Mouse (Mus musculus) macrophage (primary cell): ENCODE results near the gene Casq2. TPM values are rescaled to one million over a fixed set of nuclear protein-coding genes. Genes with fewer than 3 reads are reported as not detected.

Source experiments
- H3K27ac ChIP-seq: fragments of 350-480 bp; formaldehyde crosslinking; 2 replicates; pipeline ENCODE4 v1.9.0; 2021
- H3K36me3 ChIP-seq: fragments of 350-480 bp; formaldehyde crosslinking; 2 replicates; pipeline ENCODE4 v1.9.0; 2021; ENCODE audit errors: inconsistent target
- H3K4me3 ChIP-seq: fragments of 350-480 bp; formaldehyde crosslinking; 2 replicates; pipeline ENCODE4 v1.9.0; 2021; ENCODE audit errors: inconsistent target
- H3K79me2 ChIP-seq: fragments of 350-480 bp; formaldehyde crosslinking; 2 replicates; pipeline ENCODE4 v1.9.0; 2021; ENCODE audit errors: inconsistent target
- WGBS: methylation state at CpG from one replicate; pipeline ENCODE4 v1.1.7; 2026; ENCODE audit warnings: inconsistent platforms; ENCODE audit not compliant: missing documents; 5-methylcytosine and 5-hydroxymethylcytosine counted together
- polyA plus RNA-seq: library from polyadenylated mRNA; stranded (reverse); fragments of 250-400 nt; gene quantifications from 3 replicates; pipeline ENCODE4 v1.2.4, GENCODE M21; 2018; ENCODE audit warnings: inconsistent platforms

The Casq2 gene
- polyA plus RNA-seq, 1 experiment from 2014 or later = not detected

DNA sequence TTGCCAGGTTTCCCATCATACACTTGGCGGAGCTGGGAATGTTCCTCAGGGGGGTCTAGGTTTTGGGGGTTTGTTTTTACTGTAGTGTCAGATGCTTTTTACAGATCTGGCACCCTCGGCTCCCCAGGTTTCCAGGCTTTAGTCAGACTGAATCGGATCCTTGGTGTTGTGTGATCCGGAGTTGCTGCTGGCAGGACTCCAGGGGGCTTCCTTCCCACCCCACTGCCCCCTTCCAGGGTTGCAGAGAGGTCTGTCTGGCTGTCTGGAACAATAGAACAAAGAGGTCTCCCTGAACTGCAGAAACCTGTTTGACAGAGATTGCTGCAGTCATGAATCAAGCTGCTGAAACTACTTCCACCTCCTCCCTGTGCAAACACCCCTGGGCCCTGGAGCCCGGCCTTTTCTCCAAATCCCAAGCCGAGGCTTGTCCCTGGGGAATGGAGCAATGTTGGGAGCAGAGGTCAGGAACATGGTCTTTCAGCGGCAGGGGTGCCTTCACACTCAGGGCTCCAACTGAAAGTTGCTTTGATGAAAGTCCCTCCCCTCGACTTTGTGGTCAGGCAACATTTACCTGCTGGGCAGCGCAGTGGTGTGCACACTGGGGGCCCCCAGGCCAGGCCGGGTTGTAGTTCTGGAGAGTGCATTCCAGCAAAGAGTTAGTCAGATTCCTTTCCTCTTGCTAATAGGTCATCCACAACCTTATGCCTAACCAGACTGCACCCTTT is 49.3 kb downstream of the Casq2 start:
- no peak overlapping the region for H3K4me3 ChIP-seq
- 32% methylated on average over 10 of the region's 10 CpGs for WGBS
- H3K27ac ChIP-seq = no peak overlapping the region
- H3K79me2 ChIP-seq = no peaks in the 10 kb centered on the region
- H3K36me3 ChIP-seq = no peaks in the 10 kb centered on the region

DNA sequence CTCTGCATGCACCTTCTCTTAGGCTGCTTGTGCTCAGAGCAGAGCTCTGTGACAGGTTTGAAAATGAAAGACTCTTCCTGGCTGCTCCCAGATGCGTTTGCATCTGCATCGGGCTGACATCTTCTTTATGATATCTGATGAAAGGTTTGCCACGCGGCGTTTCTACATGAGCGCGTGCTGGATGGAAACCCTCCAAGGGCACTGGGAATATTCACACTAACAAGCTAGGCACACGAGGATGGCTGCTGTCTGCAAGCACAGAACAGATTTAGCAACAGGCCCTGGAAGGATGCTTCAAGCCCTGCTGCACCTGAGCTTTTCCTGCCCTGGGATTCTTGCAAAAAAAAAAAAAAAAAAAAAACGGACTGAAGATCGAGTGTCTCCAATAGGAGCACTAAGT is 50.9 kb downstream of the Casq2 start:
- 86% methylated on average over 10 of the region's 10 CpGs for WGBS
- Histone ChIP-seq H3K4me3 (no peak overlapping the region), H3K27ac (no peak overlapping the region), H3K79me2 (no peaks in the 10 kb centered on the region), H3K36me3 (no peaks in the 10 kb centered on the region)

DNA sequence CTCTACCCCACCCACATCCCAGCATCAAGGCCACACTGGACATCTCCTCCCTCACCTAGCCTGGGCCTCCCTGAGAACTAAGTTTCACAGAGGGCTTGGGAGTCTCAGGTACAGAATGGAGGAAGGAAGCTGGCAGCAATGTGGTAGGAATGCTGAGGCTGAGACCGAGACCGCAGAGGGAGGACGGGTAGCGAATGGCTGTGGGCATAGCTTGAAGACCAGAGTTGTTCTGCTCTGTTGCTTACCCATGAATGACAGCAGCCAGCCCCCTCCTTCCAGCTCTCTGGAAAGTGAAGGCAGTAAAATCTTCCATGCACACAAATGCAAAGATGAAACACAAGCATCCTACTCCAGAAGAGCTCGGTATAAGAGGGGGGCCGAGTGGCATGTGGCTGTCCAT is 52.7 kb downstream of the Casq2 start:
- H3K36me3 ChIP-seq = no peaks in the 10 kb centered on the region
- H3K4me3 ChIP-seq = no peak overlapping the region
- H3K79me2 ChIP-seq = no peaks in the 10 kb centered on the region
- H3K27ac ChIP-seq = no peak overlapping the region
- 84% methylated on average over 6 of the region's 6 CpGs for whole genome bisulfite sequencing

DNA sequence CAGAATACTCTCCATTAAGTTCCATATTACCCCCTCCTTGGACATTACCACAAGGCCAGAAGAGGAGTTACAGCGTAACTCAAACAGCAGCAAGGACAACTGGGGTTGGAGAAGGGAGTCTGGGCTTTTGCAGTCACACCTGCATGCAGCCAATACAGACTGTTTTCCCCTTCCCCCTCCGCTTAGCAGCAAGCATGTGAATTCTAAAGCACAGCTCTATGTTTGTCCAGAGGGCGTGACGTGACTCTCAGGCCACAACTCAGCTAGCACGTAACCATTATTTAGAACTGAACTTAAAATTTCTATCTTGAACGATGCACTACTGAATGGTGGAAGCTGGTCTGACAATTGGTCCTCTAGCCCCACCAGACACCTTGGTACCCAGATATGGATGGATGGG is 54.4 kb downstream of the Casq2 start:
- Histone ChIP-seq H3K27ac (no peak overlapping the region), H3K79me2 (no peaks in the 10 kb centered on the region), H3K4me3 (no peak overlapping the region), H3K36me3 (no peaks in the 10 kb centered on the region)
- WGBS = 88% methylated on average over 6 of the region's 6 CpGs

DNA sequence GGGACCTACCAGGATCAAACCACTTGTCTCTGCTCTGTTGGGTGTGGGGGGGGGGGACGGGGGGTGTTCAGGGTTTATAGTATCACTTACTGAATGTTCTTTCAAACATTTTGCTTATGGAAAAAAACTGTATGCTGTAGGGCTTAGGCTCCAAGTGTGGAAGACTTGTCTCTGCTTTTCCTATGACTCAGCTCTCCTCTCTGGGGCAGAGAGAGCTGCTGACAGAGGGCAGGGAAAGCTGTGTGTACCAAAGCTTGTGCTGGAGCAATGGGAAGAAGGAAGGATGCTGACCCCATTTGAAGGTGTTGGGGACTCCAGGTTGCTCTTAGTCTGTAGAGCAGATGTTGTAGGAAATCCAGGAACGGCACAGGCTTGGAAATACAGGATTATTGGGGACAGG is 55.2 kb downstream of the Casq2 start:
- H3K4me3 ChIP-seq = no peak overlapping the region
- WGBS = 100% methylated on average over 2 of the region's 2 CpGs
- no peak overlapping the region for H3K27ac ChIP-seq
- H3K36me3 ChIP-seq = no peaks in the 10 kb centered on the region
- no peaks in the 10 kb centered on the region for H3K79me2 ChIP-seq

DNA sequence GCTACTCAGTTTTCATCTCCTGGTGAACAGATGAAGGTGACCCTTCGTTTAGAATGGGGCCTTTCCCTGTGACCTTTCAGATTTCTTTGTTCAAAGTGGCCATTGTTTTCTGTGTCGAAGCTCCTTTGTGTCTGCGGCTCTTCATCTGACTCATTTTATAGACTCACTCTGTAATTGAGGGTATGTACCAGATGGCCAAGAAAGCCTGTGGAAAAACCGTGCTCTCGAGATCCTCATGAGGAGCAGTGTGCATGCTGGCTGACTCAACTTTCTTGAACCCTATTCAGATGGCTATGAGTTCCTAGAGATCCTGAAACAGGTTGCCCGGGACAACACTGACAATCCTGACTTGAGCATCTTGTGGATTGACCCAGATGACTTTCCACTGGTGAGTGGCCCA is 55.7 kb downstream of the Casq2 start:
- no peak overlapping the region for H3K4me3 ChIP-seq
- H3K36me3 ChIP-seq = no peaks in the 10 kb centered on the region
- no peaks in the 10 kb centered on the region for H3K79me2 ChIP-seq
- H3K27ac ChIP-seq = no peak overlapping the region
- 74% methylated on average over 6 of the region's 6 CpGs for WGBS

DNA sequence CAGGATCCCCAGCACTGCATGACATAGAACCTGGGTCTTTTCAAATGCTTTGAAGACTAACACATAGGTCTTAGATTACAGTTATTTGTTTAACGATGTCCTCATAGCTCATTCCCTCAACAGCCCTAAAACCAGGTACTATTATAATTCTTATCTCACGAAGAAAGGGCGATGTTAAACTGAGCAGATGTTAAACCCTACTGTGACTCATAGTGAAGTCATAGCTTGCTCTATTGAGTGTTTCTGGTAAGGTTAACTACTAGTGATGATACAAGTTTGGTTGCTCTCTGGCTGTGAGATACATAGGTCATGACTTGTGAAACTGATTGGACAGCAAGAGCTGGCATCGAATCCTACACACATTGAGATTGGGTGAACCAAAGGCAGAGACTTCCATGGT is 56.7 kb downstream of the Casq2 start:
- Histone ChIP-seq H3K4me3 (no peak overlapping the region), H3K27ac (no peak overlapping the region), H3K36me3 (no peaks in the 10 kb centered on the region), H3K79me2 (no peaks in the 10 kb centered on the region)
- 97% methylated on average over 4 of the region's 4 CpGs for WGBS

DNA sequence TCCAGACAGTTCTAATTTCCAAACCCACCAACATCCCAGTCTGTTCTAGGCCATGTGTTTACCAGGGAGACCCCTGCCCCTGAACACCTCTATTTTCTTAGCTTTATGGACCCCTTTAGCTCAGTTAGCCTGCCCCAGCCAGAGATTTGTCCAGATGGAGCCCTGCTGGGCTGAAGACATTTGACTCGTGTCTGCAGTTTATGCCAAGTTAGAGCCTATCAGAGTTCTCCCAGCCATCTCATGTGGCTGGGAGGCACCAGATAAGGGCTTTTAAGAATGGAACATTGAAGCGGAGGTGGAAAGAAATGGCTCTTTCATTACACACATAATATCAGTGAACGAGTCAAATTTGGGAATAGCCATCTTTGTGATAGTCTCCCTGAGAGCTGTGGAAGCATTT is 57.3 kb downstream of the Casq2 start:
- H3K4me3 ChIP-seq = no peak overlapping the region
- no peak overlapping the region for H3K27ac ChIP-seq
- 90% methylated on average over 3 of the region's 3 CpGs for WGBS
- H3K36me3 ChIP-seq = no peaks in the 10 kb centered on the region
- H3K79me2 ChIP-seq = no peaks in the 10 kb centered on the region

DNA sequence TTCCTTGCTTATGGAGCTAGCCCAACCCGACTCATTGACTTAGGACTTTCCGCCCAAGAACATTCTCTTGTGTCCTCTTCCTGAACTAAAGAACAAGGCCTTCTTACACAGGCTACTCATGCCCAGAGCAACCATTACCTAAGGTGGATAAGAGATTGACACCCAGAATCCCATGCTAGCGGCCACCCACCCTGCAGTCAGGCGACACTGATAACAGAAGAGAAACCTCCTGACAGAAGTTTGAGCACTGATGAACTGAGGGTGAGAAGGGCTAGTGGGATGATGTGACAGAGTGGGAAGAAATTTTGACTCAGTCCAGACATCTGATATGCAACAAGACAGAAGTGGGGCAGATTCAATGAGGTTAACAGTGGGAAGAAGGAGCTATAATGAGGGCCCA is 58.2 kb downstream of the Casq2 start:
- no peaks in the 10 kb centered on the region for H3K79me2 ChIP-seq
- H3K36me3 ChIP-seq = no peaks in the 10 kb centered on the region
- no peak overlapping the region for H3K4me3 ChIP-seq
- 95% methylated on average over 4 of the region's 4 CpGs for WGBS
- H3K27ac ChIP-seq = no peak overlapping the region

DNA sequence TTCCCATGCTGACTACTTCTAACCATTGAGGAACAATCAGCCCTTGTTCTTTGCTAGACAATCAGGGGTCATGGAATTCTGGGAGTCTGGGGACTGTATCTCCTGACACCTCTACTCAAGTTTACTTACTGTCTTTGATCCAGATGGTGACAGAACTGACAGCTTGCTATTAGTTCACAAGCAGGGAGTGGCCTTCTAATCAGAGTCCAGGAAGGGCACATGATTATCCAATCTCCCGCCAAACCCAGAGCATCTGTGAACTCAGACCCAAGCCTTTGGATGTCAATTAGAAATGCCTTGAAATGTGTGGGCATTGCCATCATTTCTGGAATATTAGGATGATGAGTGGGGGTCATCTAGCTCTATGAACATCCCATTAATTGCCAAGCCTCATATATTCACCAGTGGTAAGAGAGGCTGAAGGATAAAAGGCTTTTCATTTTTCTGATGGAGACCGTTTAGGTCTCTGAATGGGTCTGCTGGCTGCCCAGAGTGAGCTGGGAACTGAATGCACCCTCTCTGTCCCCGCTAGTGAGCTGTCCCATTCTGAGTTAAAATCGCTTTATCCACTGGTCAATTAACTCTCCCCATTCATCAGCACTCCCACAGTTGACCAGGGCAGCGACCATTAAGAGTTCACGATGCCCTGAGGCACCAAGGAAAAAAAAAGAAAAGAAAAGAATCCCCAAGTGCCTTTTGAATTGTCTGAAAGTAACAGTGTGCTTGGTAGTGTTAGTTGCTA is 59.6 kb downstream of the Casq2 start:
- no peaks in the 10 kb centered on the region for H3K36me3 ChIP-seq
- H3K79me2 ChIP-seq = no peaks in the 10 kb centered on the region
- H3K4me3 ChIP-seq = no peak overlapping the region
- 81% methylated on average over 4 of the region's 6 CpGs for WGBS
- H3K27ac ChIP-seq = no peak overlapping the region

DNA sequence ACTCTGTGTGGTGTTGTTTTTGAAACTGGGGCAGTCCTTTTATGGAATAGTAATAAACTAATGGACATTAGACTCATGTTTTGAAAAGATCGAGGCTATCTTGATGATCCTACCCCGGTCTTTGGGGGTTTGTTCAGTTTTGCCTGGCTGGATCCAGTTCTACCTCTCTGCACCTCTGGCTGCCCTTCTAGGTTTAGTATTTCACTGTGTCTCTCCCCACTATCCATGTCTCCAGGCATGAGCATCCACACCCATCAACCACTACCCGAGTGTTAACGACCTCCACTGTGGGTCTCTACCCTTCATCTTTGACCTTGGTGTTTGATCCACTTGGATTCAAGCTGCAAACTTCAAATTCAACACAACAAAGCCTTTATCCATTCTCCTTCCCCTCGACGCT is 60.2 kb downstream of the Casq2 start:
- Histone ChIP-seq H3K36me3 (no peaks in the 10 kb centered on the region), H3K79me2 (no peaks in the 10 kb centered on the region), H3K27ac (no peak overlapping the region), H3K4me3 (no peak overlapping the region)
- WGBS = 89% methylated on average over 6 of the region's 6 CpGs

DNA sequence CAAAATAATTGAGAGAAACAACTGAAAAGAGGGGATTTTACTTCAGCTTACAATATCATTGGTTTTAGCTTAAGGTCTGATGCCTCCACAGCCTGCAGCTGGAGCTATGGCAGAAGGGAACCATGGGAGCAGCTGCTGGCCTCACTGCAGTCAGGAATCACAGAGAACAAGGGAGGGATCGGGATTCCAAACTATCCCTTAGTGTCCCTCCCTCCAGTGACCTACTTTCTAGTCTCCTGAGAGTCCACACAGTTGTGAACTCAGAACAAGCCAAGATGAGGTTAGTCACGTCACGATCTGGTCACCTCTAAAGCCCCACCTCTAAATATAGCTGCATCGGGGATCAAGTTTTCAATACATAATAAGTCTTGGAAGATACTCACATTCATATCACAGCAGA is 61.0 kb downstream of the Casq2 start:
- no peaks in the 10 kb centered on the region for H3K79me2 ChIP-seq
- H3K4me3 ChIP-seq = no peak overlapping the region
- WGBS = 96% methylated on average over 4 of the region's 4 CpGs
- no peaks in the 10 kb centered on the region for H3K36me3 ChIP-seq
- H3K27ac ChIP-seq = no peak overlapping the region

DNA sequence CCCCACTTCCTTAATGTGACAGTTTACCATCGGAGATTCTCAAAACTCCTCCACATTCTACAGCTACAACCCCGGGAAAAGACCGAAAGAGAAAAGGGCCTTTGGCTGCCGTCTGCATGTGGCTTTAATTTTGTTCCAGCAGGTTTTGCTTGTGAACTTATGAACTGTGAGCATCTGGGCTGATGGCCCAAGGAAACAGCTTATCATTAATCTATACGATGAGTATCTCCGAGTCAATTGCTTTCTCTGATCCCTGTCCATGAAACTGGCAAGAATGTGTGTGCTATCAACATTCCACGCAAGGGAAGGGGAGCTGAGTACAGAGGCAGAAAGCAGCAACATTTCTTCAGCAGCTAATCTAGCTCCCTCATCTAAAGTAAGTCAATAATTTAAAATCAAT is 63.7 kb downstream of the Casq2 start:
- WGBS = 88% methylated on average over 7 of the region's 7 CpGs
- no peak overlapping the region for H3K4me3 ChIP-seq

DNA sequence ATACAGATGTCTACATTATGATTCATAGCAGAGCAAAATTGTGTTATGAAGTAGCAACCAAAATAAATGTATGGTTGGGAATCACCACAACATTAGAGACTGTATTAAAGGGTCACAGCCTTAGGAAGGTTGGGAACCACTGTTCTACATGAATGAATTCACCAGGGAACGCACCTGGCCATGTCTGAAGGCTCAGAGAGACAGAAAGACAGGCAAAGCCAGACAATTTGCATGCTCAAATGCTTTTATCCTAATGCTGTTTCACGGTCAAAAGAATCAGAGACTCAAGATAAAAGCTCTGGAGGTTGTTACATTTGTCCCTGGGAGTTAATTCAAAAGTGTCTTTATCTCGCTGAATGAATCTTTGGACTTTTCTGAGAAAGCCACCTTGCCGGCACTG is 65.6 kb downstream of the Casq2 start:
- Histone ChIP-seq H3K36me3 (no peaks in the 10 kb centered on the region), H3K4me3 (no peak overlapping the region), H3K27ac (no peak overlapping the region), H3K79me2 (no peaks in the 10 kb centered on the region)
- WGBS = 83% methylated on average over 4 of the region's 4 CpGs

More for the DNA sequence above, 63.7 kb downstream of the Casq2 start:
- Histone ChIP-seq H3K79me2 (no peaks in the 10 kb centered on the region), H3K27ac (no peak overlapping the region), H3K36me3 (no peaks in the 10 kb centered on the region)

DNA sequence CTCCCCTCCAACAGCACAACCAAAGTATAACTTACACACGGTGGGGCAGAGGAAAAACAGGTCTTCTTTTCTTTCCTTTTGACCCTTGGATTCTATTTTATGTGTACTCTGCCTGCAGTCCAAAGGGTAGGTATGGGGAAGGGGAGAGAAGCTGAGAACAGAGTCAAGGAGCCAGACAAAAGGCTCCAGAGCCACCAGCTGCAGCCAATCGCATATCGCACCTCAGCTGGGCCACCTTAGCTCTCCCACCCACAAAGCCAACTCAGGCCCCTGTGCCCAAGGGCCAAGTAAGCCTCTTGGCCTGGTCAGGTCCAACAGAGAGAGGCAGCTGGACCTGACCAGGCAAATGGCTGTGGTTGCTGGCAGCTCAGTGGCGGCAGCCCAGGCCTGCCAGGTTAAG is 66.3 kb downstream of the Casq2 start:
- no peak overlapping the region for H3K4me3 ChIP-seq

More for the DNA sequence above, 66.3 kb downstream of the Casq2 start:
- H3K27ac ChIP-seq = no peak overlapping the region
- WGBS = 67% methylated on average over 4 of the region's 4 CpGs
- H3K79me2 ChIP-seq = no peaks in the 10 kb centered on the region
- no peaks in the 10 kb centered on the region for H3K36me3 ChIP-seq
